Mouse (Mus musculus) CH12F3 (cell line): ENCODE measurements at regions not wholly inside any gene's neighbourhood (a gene's known extent, or its start where the extent isn't known, plus 50 kb on each side); places are given as distances from the start of the nearest gene placed in this dataset.

Source experiments
- in situ Hi-C: fragments of 300-500 bp; cut with MboI; formaldehyde crosslinking; loops from 2 replicates; pipeline ENCODE4 v1.14.3; 2020; ENCODE audit warnings: low sequenced_read_pairs

- in situ Hi-C loops = no loop called here
Observed at GRCm38 (mm10) chr16:25083729-25084128, 202.9 kb upstream of the Tprg start.

GRCm38 (mm10) chr16:25087741-25088648, 198.6 kb upstream of the Tprg start:
- in situ Hi-C loops = no loop called here

- in situ Hi-C loops = no loop called here
Observed at GRCm38 (mm10) chr16:25088649-25089019, 198.0 kb upstream of the Tprg start.

- in situ Hi-C loops = no loop called here
Observed at GRCm38 (mm10) chr16:25104165-25104564, 182.5 kb upstream of the Tprg start.

GRCm38 (mm10) chr16:25104603-25105002, 182.0 kb upstream of the Tprg start:
- in situ Hi-C loops = no loop called here

GRCm38 (mm10) chr16:25140164-25140563, 146.5 kb upstream of the Tprg start:
- in situ Hi-C loops = no loop called here

- in situ Hi-C loops = no loop called here
Observed at GRCm38 (mm10) chr16:25147486-25147885, 139.1 kb upstream of the Tprg start.

GRCm38 (mm10) chr16:25149186-25149585, 137.4 kb upstream of the Tprg start:
- in situ Hi-C loops = no loop called here

- in situ Hi-C loops = no loop called here
Observed at GRCm38 (mm10) chr16:25176870-25177269, 109.7 kb upstream of the Tprg start.

GRCm38 (mm10) chr16:25178055-25178454, 108.6 kb upstream of the Tprg start:
- in situ Hi-C loops = no loop called here

- in situ Hi-C loops = no loop called here
Observed at GRCm38 (mm10) chr16:25181939-25182338, 104.7 kb upstream of the Tprg start.

GRCm38 (mm10) chr16:25197079-25197478, 89.5 kb upstream of the Tprg start:
- in situ Hi-C loops = no loop called here

GRCm38 (mm10) chr16:25198844-25199243, 87.8 kb upstream of the Tprg start:
- in situ Hi-C loops = no loop called here

- in situ Hi-C loops = no loop called here
Observed at GRCm38 (mm10) chr16:25199984-25200383, 86.6 kb upstream of the Tprg start.

- in situ Hi-C loops = no loop called here
Observed at GRCm38 (mm10) chr16:25201094-25201770, 85.4 kb upstream of the Tprg start.

GRCm38 (mm10) chr16:25213250-25213649, 73.4 kb upstream of the Tprg start:
- in situ Hi-C loops = no loop called here

GRCm38 (mm10) chr16:25220552-25220951, 66.1 kb upstream of the Tprg start:
- in situ Hi-C loops = no loop called here

- in situ Hi-C loops = no loop called here
Observed at GRCm38 (mm10) chr16:25224801-25225200, 61.8 kb upstream of the Tprg start.
